Mouse (Mus musculus): Measurements from ENCODE around the gene Rorc. TPM values are rescaled to one million over a fixed set of nuclear protein-coding genes. Genes with fewer than 3 reads are reported as not detected.
A peak's percentile ranks its signal among the peaks of the same experiment; 100 is the strongest.

Gene Rorc
- total and polyA plus RNA-seq, 3 experiments: not detected

DNA sequence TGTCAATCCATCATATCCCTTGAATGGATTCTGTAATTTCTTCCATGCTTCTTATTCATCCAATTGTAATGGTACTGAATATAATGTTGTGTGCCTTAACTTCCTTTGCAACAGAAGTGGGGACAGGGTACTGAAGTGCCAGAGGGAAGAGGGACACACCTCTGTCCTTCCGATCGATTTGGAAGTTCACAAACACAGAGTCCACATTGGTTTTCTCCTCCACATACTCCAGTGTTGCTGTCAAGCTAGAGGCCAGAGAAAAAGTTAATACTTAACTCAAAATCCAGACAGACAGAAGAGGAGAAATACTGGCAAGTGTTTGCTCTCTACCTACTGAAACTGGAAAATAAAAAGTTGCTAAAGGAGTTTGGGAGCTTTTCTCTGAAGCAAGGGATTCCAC, 61.7 kb downstream of the Rorc start:
- H3K36me3 ChIP-seq (ENCODE audit: control insufficient read depth in 1 of 2, insufficient read depth in 2 of 2, low read length in 2 of 2): peaks cover 0 to 17% of the 10 kb centered on the region in 2 experiments; a peak in 2 of 4 replicates
- H3K4me1 ChIP-seq (ENCODE audit: control insufficient read depth in 1 of 2, insufficient read depth in 2 of 2, low read length in 2 of 2): peaks cover 9 to 10% of the 10 kb centered on the region in 2 experiments
- no peak for TF ChIP-seq MYB (IDR thresholded peaks at IDR 0.05; ENCODE audit: low read depth, low read length)
- no peak for TF ChIP-seq ZNF384 (IDR thresholded peaks at IDR 0.05; ENCODE audit: low read depth, low read length)
- TF ChIP-seq BHLHE40 (IDR thresholded peaks at IDR 0.05; ENCODE audit: borderline replicate concordance, low read depth, low read length): no peak
- TF ChIP-seq POLR2AphosphoS2 (IDR thresholded peaks at IDR 0.05; ENCODE audit: low read length): no peak
- TF ChIP-seq POLR2AphosphoS5 (IDR thresholded peaks at IDR 0.05; ENCODE audit: borderline replicate concordance, low read depth, low read length): no peak
- no peak for TF ChIP-seq CHD2 (IDR thresholded peaks at IDR 0.05; ENCODE audit: low read length)
- no peak for TF ChIP-seq RCOR1 (IDR thresholded peaks at IDR 0.05; ENCODE audit: low read depth, low read length)
- TF ChIP-seq CHD1 (IDR thresholded peaks at IDR 0.05; ENCODE audit: low read depth, low read length): no peak
- no peak for TF ChIP-seq MXI1 (IDR thresholded peaks at IDR 0.05; ENCODE audit: low read depth, low read length)
- no peak for TF ChIP-seq USF1 (IDR thresholded peaks at IDR 0.05; ENCODE audit: low read depth, low read length)
- no peak for TF ChIP-seq SIN3A (IDR thresholded peaks at IDR 0.05; ENCODE audit: low read length)
- no peak for TF ChIP-seq ETS1 (IDR thresholded peaks at IDR 0.05; ENCODE audit: low read depth, low read length)
- TF ChIP-seq MAZ (IDR thresholded peaks at IDR 0.05; ENCODE audit: low read depth, low read length): no peak
- TF ChIP-seq E2F4 (IDR thresholded peaks at IDR 0.05; ENCODE audit: borderline replicate concordance, low read depth, low read length): no peak
- no peak for TF ChIP-seq ELF1 (IDR thresholded peaks at IDR 0.05; ENCODE audit: low read depth, low read length)
- no peak for TF ChIP-seq ZMIZ1 (IDR thresholded peaks at IDR 0.05; ENCODE audit: low read depth, low read length)
- no peaks in the 10 kb centered on the region for H3K79me2 ChIP-seq (ENCODE audit: control insufficient read depth, insufficient read depth, low read length, poor library complexity)
- no peak overlapping the region for H3K27ac ChIP-seq (ENCODE audit: control insufficient read depth, low read depth, low read length)
- H3K9ac ChIP-seq (ENCODE audit: control insufficient read depth, low read depth, low read length, poor library complexity, severe bottlenecking): no peak overlapping the region
- peaks cover 6 to 12% of the 10 kb centered on the region in 2 experiments for H3K27me3 ChIP-seq (ENCODE audit: control insufficient read depth in 1 of 2, insufficient read depth in 2 of 2, low read length in 2 of 2)
- no peak for DNase-seq (ENCODE audit: low read depth, low spot score)
- no peak overlapping the region for H3K4me3 ChIP-seq (ENCODE audit: control insufficient read depth in 1 of 2, insufficient read depth in 1 of 2, low read depth in 2 of 2, low read length in 2 of 2)
- H3K9me3 ChIP-seq (replicated peaks; ENCODE audit: insufficient read depth, low read length): no peaks in the 10 kb centered on the region

DNA sequence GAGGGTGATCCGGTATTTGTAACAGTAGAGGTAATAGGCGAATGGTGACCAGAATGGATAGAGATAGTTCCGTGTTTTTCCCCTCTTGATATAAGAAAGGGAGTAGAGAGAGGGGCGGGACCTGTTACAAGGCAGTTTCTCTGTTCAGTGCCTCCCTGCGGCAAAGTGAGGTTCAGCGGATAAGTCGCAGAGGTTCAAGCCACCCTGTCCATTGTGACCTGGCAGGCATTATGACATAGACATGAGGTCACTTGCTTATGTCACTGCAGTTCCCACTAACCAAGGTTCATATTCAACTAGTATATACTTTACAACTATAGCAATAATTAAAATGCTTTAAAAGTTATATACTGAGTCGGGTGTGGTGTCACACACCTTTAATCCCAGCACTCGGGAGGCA, 63.8 kb downstream of the Rorc start:
- Histone ChIP-seq H3K27me3 (ENCODE audit: control insufficient read depth in 1 of 2, insufficient read depth in 2 of 2, low read length in 2 of 2) (peaks cover 7 to 16% of the 10 kb centered on the region in 2 experiments), H3K36me3 (ENCODE audit: control insufficient read depth in 1 of 2, insufficient read depth in 2 of 2, low read length in 2 of 2) (peaks cover 0 to 8% of the 10 kb centered on the region in 2 experiments; a peak in 2 of 4 replicates), H3K4me3 (ENCODE audit: control insufficient read depth in 1 of 2, insufficient read depth in 1 of 2, low read depth in 2 of 2, low read length in 2 of 2) (no peak overlapping the region), H3K9ac (ENCODE audit: control insufficient read depth, low read depth, low read length, poor library complexity, severe bottlenecking) (no peak overlapping the region), H3K4me1 (ENCODE audit: control insufficient read depth in 1 of 2, insufficient read depth in 2 of 2, low read length in 2 of 2) (peaks cover under 1 to 1% of the 10 kb centered on the region in 2 experiments; a peak in 2 of 4 replicates), H3K27ac (ENCODE audit: control insufficient read depth, low read depth, low read length) (no peak overlapping the region), H3K9me3 (replicated peaks; ENCODE audit: insufficient read depth, low read length) (no peaks in the 10 kb centered on the region), H3K79me2 (ENCODE audit: control insufficient read depth, insufficient read depth, low read length, poor library complexity) (no peaks in the 10 kb centered on the region)
- DNase-seq (ENCODE audit: low read depth, low spot score): peak; percentile 43
- TF ChIP-seq CTCF (IDR thresholded peaks at IDR 0.05 in 2 of 3, conservative IDR thresholded peaks at IDR 0.05 in 1 of 3; ENCODE audit: control insufficient read depth in 1 of 3, insufficient read depth in 1 of 3, low read depth in 2 of 3, low read length in 3 of 3, poor library complexity in 1 of 3, severe bottlenecking in 1 of 3) (peak in 1 of 3 experiments; percentile 19; a peak in 1 of 6 replicates), SMC3 (IDR thresholded peaks at IDR 0.05; ENCODE audit: low read depth, low read length) (0 out of 2 replicates have a peak, but pooled peaks have one; percentile 16), ZKSCAN1 (IDR thresholded peaks at IDR 0.05; ENCODE audit: low read depth, low read length) (no peak)

Measured in MEL (cell line).